30 mouse cellular contexts compared by ENCODE assay signal in the genomic region with DNA sequence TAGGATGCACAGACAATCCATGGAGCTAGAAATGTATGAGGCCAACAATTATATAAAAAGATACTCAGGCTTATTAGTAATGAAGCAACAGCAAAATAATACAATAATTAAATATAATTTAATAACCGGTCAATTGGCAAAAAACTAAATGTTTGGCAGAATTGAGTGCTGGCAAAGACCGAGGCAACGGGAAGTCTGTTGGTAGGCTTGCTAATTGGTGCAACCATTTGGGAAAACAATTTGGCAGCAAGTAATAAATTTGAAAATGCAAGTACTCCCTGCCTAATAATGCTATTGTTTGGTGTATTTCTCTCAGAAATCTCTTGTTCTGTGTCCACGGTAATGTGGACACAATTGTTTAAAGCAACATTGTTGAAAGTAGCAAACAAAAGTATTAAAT.
DNase-seq lines count a peak whose midpoint lies in the region; ATAC-seq and TF ChIP-seq lines count a peak whose summit lies in the region.
"Had no signal": no experiment of that assay in that cellular context is flagged by ENCODE, and none has a peak within 500 bp of the region (broad histone marks: within the 10 kb centered on the region; RNA-seq: fewer than 3 reads in every experiment).

No protein-coding gene starts in this region.

- H3K4me3 ChIP-seq in forebrain, embryonic 14.5 days (ENCODE audit: low read depth, low read length): no peak overlapping the region
- no peak overlapping the region for H3K4me3 ChIP-seq in forebrain, embryonic 16.5 days (replicated peaks; ENCODE audit: low read length)
- H3K4me3 ChIP-seq in midbrain, embryonic 11.5 days (ENCODE audit: low read depth, low read length): no peak overlapping the region
- no peak overlapping the region for H3K4me3 ChIP-seq in midbrain, embryonic 16.5 days (ENCODE audit: low read depth, low read length)
- H3K4me3 ChIP-seq: embryonic facial prominence, embryonic 10.5 days; embryonic facial prominence, embryonic 13.5 days; erythroblast, embryonic 14.5 days; forebrain, embryonic 12.5 days; gastrocnemius, adult 2 months; heart, embryonic 12.5 days; heart, embryonic 15.5 days; hindbrain, embryonic 10.5 days; hindbrain, embryonic 13.5 days; intestine, embryonic 15.5 days had no signal

- H3K4me2 ChIP-seq in forebrain, embryonic 14.5 days (ENCODE audit: low read length): no peak overlapping the region
- no peak overlapping the region for H3K4me2 ChIP-seq in forebrain, embryonic 16.5 days (ENCODE audit: low read length)
- no peak overlapping the region for H3K4me2 ChIP-seq in midbrain, embryonic 11.5 days
- H3K4me2 ChIP-seq in midbrain, embryonic 16.5 days (ENCODE audit: low read length): no peak overlapping the region
- H3K4me2 ChIP-seq: embryonic facial prominence, embryonic 13.5 days; forebrain, embryonic 12.5 days; heart, embryonic 12.5 days; heart, embryonic 15.5 days; hindbrain, embryonic 13.5 days; intestine, embryonic 15.5 days had no signal

- no peaks in the 10 kb centered on the region for H3K27me3 ChIP-seq in forebrain, embryonic 14.5 days (replicated peaks; ENCODE audit: control insufficient read depth, insufficient read depth, low read length)
- H3K27me3 ChIP-seq in forebrain, embryonic 16.5 days (replicated peaks; ENCODE audit: control insufficient read depth, insufficient read depth, low read length): no peaks in the 10 kb centered on the region
- no peaks in the 10 kb centered on the region for H3K27me3 ChIP-seq in midbrain, embryonic 11.5 days (ENCODE audit: control insufficient read depth, insufficient read depth, low read length)
- no peaks in the 10 kb centered on the region for H3K27me3 ChIP-seq in midbrain, embryonic 16.5 days (ENCODE audit: control insufficient read depth, insufficient read depth, low read depth, low read length)
- H3K27me3 ChIP-seq: embryonic facial prominence, embryonic 13.5 days; forebrain, embryonic 12.5 days; heart, embryonic 12.5 days; heart, embryonic 15.5 days; hindbrain, embryonic 13.5 days; intestine, embryonic 15.5 days; Patski had no signal

- no peak overlapping the region for H3K9ac ChIP-seq in forebrain, embryonic 14.5 days (ENCODE audit: low read length)
- H3K9ac ChIP-seq in forebrain, embryonic 16.5 days (replicated peaks; ENCODE audit: low read depth, low read length): no peak overlapping the region
- no peak overlapping the region for H3K9ac ChIP-seq in midbrain, embryonic 11.5 days (ENCODE audit: low read length)
- no peak overlapping the region for H3K9ac ChIP-seq in midbrain, embryonic 16.5 days (ENCODE audit: low read depth, low read length)
- H3K9ac ChIP-seq: embryonic facial prominence, embryonic 13.5 days; forebrain, embryonic 12.5 days; forebrain, postnatal 0 days; heart, embryonic 12.5 days; heart, embryonic 15.5 days; hindbrain, embryonic 13.5 days; intestine, embryonic 15.5 days had no signal

- no peaks in the 10 kb centered on the region for H3K4me1 ChIP-seq in forebrain, embryonic 14.5 days (ENCODE audit: control insufficient read depth, insufficient read depth, low read length)
- H3K4me1 ChIP-seq in forebrain, embryonic 16.5 days (replicated peaks; ENCODE audit: control insufficient read depth, insufficient read depth, low read length): no peaks in the 10 kb centered on the region
- H3K4me1 ChIP-seq in midbrain, embryonic 11.5 days (ENCODE audit: control insufficient read depth, insufficient read depth, low read length): no peaks in the 10 kb centered on the region
- no peaks in the 10 kb centered on the region for H3K4me1 ChIP-seq in midbrain, embryonic 16.5 days (ENCODE audit: control insufficient read depth, insufficient read depth, low read length)
- H3K4me1 ChIP-seq: embryonic facial prominence, embryonic 13.5 days; forebrain, embryonic 12.5 days; heart, embryonic 12.5 days; heart, embryonic 15.5 days; hindbrain, embryonic 10.5 days; hindbrain, embryonic 13.5 days; intestine, embryonic 15.5 days had no signal

- 55% methylated on average over 4 of the region's 4 CpGs for WGBS in forebrain, embryonic 14.5 days
- 50% methylated on average over 4 of the region's 4 CpGs for WGBS in forebrain, embryonic 16.5 days
- 94% methylated on average over 4 of the region's 4 CpGs for WGBS in midbrain, embryonic 11.5 days
- WGBS in midbrain, embryonic 16.5 days: 87% methylated on average over 4 of the region's 4 CpGs

- no peak for TF ChIP-seq CTCF in brain, embryonic 14.5 days (IDR thresholded peaks at IDR 0.05; ENCODE audit: borderline replicate concordance, extremely low read depth, insufficient read depth, insufficient read length)

- H3K36me3 ChIP-seq in forebrain, embryonic 14.5 days (ENCODE audit: control insufficient read depth, insufficient read depth, low read length): no peaks in the 10 kb centered on the region
- H3K36me3 ChIP-seq in forebrain, embryonic 16.5 days (ENCODE audit: control insufficient read depth, insufficient read depth): no peaks in the 10 kb centered on the region
- no peaks in the 10 kb centered on the region for H3K36me3 ChIP-seq in midbrain, embryonic 11.5 days (ENCODE audit: control insufficient read depth, insufficient read depth, low read length)
- no peaks in the 10 kb centered on the region for H3K36me3 ChIP-seq in midbrain, embryonic 16.5 days (ENCODE audit: control insufficient read depth, insufficient read depth, low read length)
- H3K36me3 ChIP-seq: embryonic facial prominence, embryonic 10.5 days; embryonic facial prominence, embryonic 13.5 days; forebrain, embryonic 12.5 days; heart, embryonic 12.5 days; heart, embryonic 15.5 days; hindbrain, embryonic 10.5 days; hindbrain, embryonic 13.5 days; intestine, embryonic 15.5 days had no signal

- no peak for TF ChIP-seq POLR2A in brain, embryonic 14.5 days (IDR thresholded peaks at IDR 0.05; ENCODE audit: borderline replicate concordance, extremely low read depth, insufficient read depth, insufficient read length, poor library complexity, severe bottlenecking)

- DNase-seq in cerebellum, adult 9-10 months: peak; percentile 17
- DNase-seq in cerebellum, adult 8-10 months: no peak
- peak; percentile 24 for DNase-seq in forebrain, embryonic 14.5 days (ENCODE audit: low spot score)
- peak; percentile 35 for DNase-seq in midbrain, embryonic 11.5 days (ENCODE audit: low spot score, missing footprints)
- DNase-seq in brain, embryonic 14.5 days (ENCODE audit: low read depth): peak; percentile 55
- DNase-seq: adrenal gland, postnatal 10 days; adrenal gland, postnatal 36 days; cerebellum, adult 18-20 months; cerebellum, postnatal 25 days; embryo, embryonic 11 days; forebrain, postnatal 0 days; gastrocnemius, adult 2 months; gastrocnemius, postnatal 14 days; heart, adult 11 months; heart, postnatal 10 days; heart, postnatal 36 days had no signal

- H3K9me3 ChIP-seq in forebrain, embryonic 14.5 days (replicated peaks; ENCODE audit: control insufficient read depth, low read length): no peaks in the 10 kb centered on the region
- no peaks in the 10 kb centered on the region for H3K9me3 ChIP-seq in forebrain, embryonic 16.5 days (ENCODE audit: control insufficient read depth, low read length)
- H3K9me3 ChIP-seq in midbrain, embryonic 11.5 days (ENCODE audit: control insufficient read depth, low read length): no peaks in the 10 kb centered on the region
- no peaks in the 10 kb centered on the region for H3K9me3 ChIP-seq in midbrain, embryonic 16.5 days (replicated peaks; ENCODE audit: control insufficient read depth, low read length, poor library complexity, severe bottlenecking)
- H3K9me3 ChIP-seq: embryonic facial prominence, embryonic 10.5 days; embryonic facial prominence, embryonic 13.5 days; forebrain, embryonic 12.5 days; heart, embryonic 12.5 days; heart, embryonic 15.5 days; hindbrain, embryonic 10.5 days; hindbrain, embryonic 13.5 days; intestine, embryonic 15.5 days had no signal

- no peak for ATAC-seq in forebrain, embryonic 14.5 days
- no peak for ATAC-seq in forebrain, embryonic 16.5 days
- ATAC-seq in midbrain, embryonic 11.5 days (ENCODE audit: low FRiP score): no peak
- ATAC-seq in midbrain, embryonic 16.5 days: no peak
- ATAC-seq in monocyte, adult 5-6 weeks (replicated peaks; ENCODE audit: insufficient number of reproducible peaks, low FRiP score, low TSS enrichment, poor library complexity, severe bottlenecking): no peak
- ATAC-seq: forebrain, postnatal 0 days; hindbrain, embryonic 16.5 days; intestine, embryonic 15.5 days; Patski had no signal

- H3K27ac ChIP-seq in forebrain, embryonic 14.5 days (ENCODE audit: low read depth, low read length): no peak overlapping the region
- no peak overlapping the region for H3K27ac ChIP-seq in forebrain, embryonic 16.5 days (ENCODE audit: low read length)
- no peak overlapping the region for H3K27ac ChIP-seq in midbrain, embryonic 11.5 days (ENCODE audit: low read depth, low read length)
- no peak overlapping the region for H3K27ac ChIP-seq in midbrain, embryonic 16.5 days (ENCODE audit: low read length)
- H3K27ac ChIP-seq: embryonic facial prominence, embryonic 10.5 days; embryonic facial prominence, embryonic 13.5 days; forebrain, embryonic 12.5 days; gastrocnemius, adult 2 months; heart, embryonic 15.5 days; hindbrain, embryonic 10.5 days; hindbrain, embryonic 13.5 days; intestine, embryonic 15.5 days had no signal
